Mouse (Mus musculus): Measurements from ENCODE around the gene Scg2. TPM values are rescaled to one million over a fixed set of nuclear protein-coding genes. Genes with fewer than 3 reads are reported as not detected.

The Scg2 gene
- polyA plus RNA-seq, 1 experiment: 227 TPM

Other genes with a start within 250 kb of the Scg2 start
- 1.8 and 2.4 TPM in 2 replicates for gene Ap1s3, start 231.9 kb upstream of the Scg2 start, polyA plus RNA-seq (2012; rRNA removed)

Measured in frontal cortex, adult 2 months (tissue).